Mouse (Mus musculus): ENCODE data around the gene Mllt3. TPM values are rescaled to one million over a fixed set of nuclear protein-coding genes. Genes with fewer than 3 reads are reported as not detected.

Gene Mllt3
- polyA plus RNA-seq, 1 experiment from 2014 or later: 59.0 TPM

GRCm38 (mm10) chr4:87834310-87834709 lies 198.9 kb downstream of the Mllt3 start:
- H3K9me3 ChIP-seq (ENCODE audit: control insufficient read depth, low read length): no peaks in the 10 kb centered on the region
- no peaks in the 10 kb centered on the region for H3K27me3 ChIP-seq (replicated peaks; ENCODE audit: control insufficient read depth, insufficient read depth, low read length)
- H3K36me3 ChIP-seq (ENCODE audit: control insufficient read depth, insufficient read depth, low read length): no peaks in the 10 kb centered on the region
- H3K4me2 ChIP-seq (ENCODE audit: low read length): no peak overlapping the region
- peaks cover 7% of the 10 kb centered on the region for H3K4me1 ChIP-seq (ENCODE audit: control insufficient read depth, insufficient read depth, low read depth, low read length)
- H3K9ac ChIP-seq (ENCODE audit: low read depth, low read length): no peak overlapping the region
- ATAC-seq: no peak; the same call in 1 of the 2 replicates
- 18% methylated on average over 2 of the region's 2 CpGs for WGBS
- H3K4me3 ChIP-seq (ENCODE audit: low read length): no peak overlapping the region
- H3K27ac ChIP-seq (ENCODE audit: low read depth, low read length): no peak overlapping the region

- H3K36me3 ChIP-seq (ENCODE audit: control insufficient read depth, insufficient read depth, low read length): no peaks in the 10 kb centered on the region
- WGBS: 87% methylated on average over 6 of the region's 6 CpGs
- no peak for ATAC-seq
- no peak overlapping the region for H3K27ac ChIP-seq (ENCODE audit: low read depth, low read length)
- H3K9me3 ChIP-seq (ENCODE audit: control insufficient read depth, low read length): no peaks in the 10 kb centered on the region
- H3K27me3 ChIP-seq (replicated peaks; ENCODE audit: control insufficient read depth, insufficient read depth, low read length): no peaks in the 10 kb centered on the region
- H3K9ac ChIP-seq (ENCODE audit: low read depth, low read length): no peak overlapping the region
- H3K4me3 ChIP-seq (ENCODE audit: low read length): no peak overlapping the region
- H3K4me2 ChIP-seq (ENCODE audit: low read length): no peak overlapping the region
- H3K4me1 ChIP-seq (ENCODE audit: control insufficient read depth, insufficient read depth, low read depth, low read length): peaks cover 7% of the 10 kb centered on the region
Measured at GRCm38 (mm10) chr4:87830794-87831306, 202.3 kb downstream of the Mllt3 start.

- Histone ChIP-seq H3K4me3 (ENCODE audit: low read length) (no peak overlapping the region), H3K9ac (ENCODE audit: low read depth, low read length) (no peak overlapping the region), H3K9me3 (ENCODE audit: control insufficient read depth, low read length) (no peaks in the 10 kb centered on the region), H3K27me3 (replicated peaks; ENCODE audit: control insufficient read depth, insufficient read depth, low read length) (no peaks in the 10 kb centered on the region), H3K27ac (ENCODE audit: low read depth, low read length) (no peak overlapping the region), H3K36me3 (ENCODE audit: control insufficient read depth, insufficient read depth, low read length) (no peaks in the 10 kb centered on the region), H3K4me1 (ENCODE audit: control insufficient read depth, insufficient read depth, low read depth, low read length) (peaks cover 4% of the 10 kb centered on the region; the same call in 1 of the 2 replicates), H3K4me2 (ENCODE audit: low read length) (no peak overlapping the region)
- no peak for ATAC-seq
- 87% methylated on average over 5 of the region's 5 CpGs for WGBS
Measured at GRCm38 (mm10) chr4:87829426-87830063, 203.6 kb downstream of the Mllt3 start.

GRCm38 (mm10) chr4:87826336-87826735 lies 206.8 kb downstream of the Mllt3 start:
- H3K9ac ChIP-seq (ENCODE audit: low read depth, low read length): no peak overlapping the region
- H3K27ac ChIP-seq (ENCODE audit: low read depth, low read length): no peak overlapping the region
- 83% methylated on average over 5 of the region's 5 CpGs for WGBS
- H3K27me3 ChIP-seq (replicated peaks; ENCODE audit: control insufficient read depth, insufficient read depth, low read length): no peaks in the 10 kb centered on the region
- H3K9me3 ChIP-seq (ENCODE audit: control insufficient read depth, low read length): no peaks in the 10 kb centered on the region
- H3K4me2 ChIP-seq (ENCODE audit: low read length): no peak overlapping the region
- no peak for ATAC-seq
- no peaks in the 10 kb centered on the region for H3K36me3 ChIP-seq (ENCODE audit: control insufficient read depth, insufficient read depth, low read length)
- H3K4me3 ChIP-seq (ENCODE audit: low read length): no peak overlapping the region
- H3K4me1 ChIP-seq (ENCODE audit: control insufficient read depth, insufficient read depth, low read depth, low read length): no peaks in the 10 kb centered on the region

- H3K27me3 ChIP-seq (replicated peaks; ENCODE audit: control insufficient read depth, insufficient read depth, low read length): no peaks in the 10 kb centered on the region
- 84% methylated on average over 3 of the region's 3 CpGs for WGBS
- H3K4me1 ChIP-seq (ENCODE audit: control insufficient read depth, insufficient read depth, low read depth, low read length): peaks cover 8% of the 10 kb centered on the region; the same call in 1 of the 2 replicates
- no peaks in the 10 kb centered on the region for H3K9me3 ChIP-seq (ENCODE audit: control insufficient read depth, low read length)
- ATAC-seq: no peak
- no peak overlapping the region for H3K4me3 ChIP-seq (ENCODE audit: low read length)
- no peak overlapping the region for H3K27ac ChIP-seq (ENCODE audit: low read depth, low read length)
- H3K36me3 ChIP-seq (ENCODE audit: control insufficient read depth, insufficient read depth, low read length): no peaks in the 10 kb centered on the region
- no peak overlapping the region for H3K9ac ChIP-seq (ENCODE audit: low read depth, low read length)
- H3K4me2 ChIP-seq (ENCODE audit: low read length): no peak overlapping the region
Measured at GRCm38 (mm10) chr4:87823623-87824022, 209.5 kb downstream of the Mllt3 start.

GRCm38 (mm10) chr4:87823191-87823590 lies 210.0 kb downstream of the Mllt3 start:
- H3K9me3 ChIP-seq (ENCODE audit: control insufficient read depth, low read length): no peaks in the 10 kb centered on the region
- no peak overlapping the region for H3K4me2 ChIP-seq (ENCODE audit: low read length)
- no peaks in the 10 kb centered on the region for H3K27me3 ChIP-seq (replicated peaks; ENCODE audit: control insufficient read depth, insufficient read depth, low read length)
- no peak overlapping the region for H3K27ac ChIP-seq (ENCODE audit: low read depth, low read length)
- no peaks in the 10 kb centered on the region for H3K36me3 ChIP-seq (ENCODE audit: control insufficient read depth, insufficient read depth, low read length)
- H3K4me3 ChIP-seq (ENCODE audit: low read length): no peak overlapping the region
- H3K4me1 ChIP-seq (ENCODE audit: control insufficient read depth, insufficient read depth, low read depth, low read length): peaks cover 8% of the 10 kb centered on the region; the same call in 1 of the 2 replicates
- 74% methylated on average over 6 of the region's 6 CpGs for WGBS
- H3K9ac ChIP-seq (ENCODE audit: low read depth, low read length): no peak overlapping the region
- no peak for ATAC-seq

GRCm38 (mm10) chr4:87820911-87821310 lies 212.3 kb downstream of the Mllt3 start:
- 88% methylated on average over 3 of the region's 3 CpGs for WGBS
- Histone ChIP-seq H3K9ac (ENCODE audit: low read depth, low read length) (no peak overlapping the region), H3K4me2 (ENCODE audit: low read length) (no peak overlapping the region), H3K9me3 (ENCODE audit: control insufficient read depth, low read length) (no peaks in the 10 kb centered on the region), H3K4me3 (ENCODE audit: low read length) (no peak overlapping the region), H3K27me3 (replicated peaks; ENCODE audit: control insufficient read depth, insufficient read depth, low read length) (no peaks in the 10 kb centered on the region), H3K27ac (ENCODE audit: low read depth, low read length) (no peak overlapping the region), H3K4me1 (ENCODE audit: control insufficient read depth, insufficient read depth, low read depth, low read length) (peaks cover 8% of the 10 kb centered on the region; the same call in 1 of the 2 replicates), H3K36me3 (ENCODE audit: control insufficient read depth, insufficient read depth, low read length) (no peaks in the 10 kb centered on the region)
- no peak for ATAC-seq

GRCm38 (mm10) chr4:87819182-87819581 lies 214.0 kb downstream of the Mllt3 start:
- no peaks in the 10 kb centered on the region for H3K36me3 ChIP-seq (ENCODE audit: control insufficient read depth, insufficient read depth, low read length)
- peak overlapping the region; percentile 29; the same call in 1 of the 2 replicates for H3K27ac ChIP-seq (ENCODE audit: low read depth, low read length)
- peaks cover 8% of the 10 kb centered on the region; the same call in 1 of the 2 replicates for H3K4me1 ChIP-seq (ENCODE audit: control insufficient read depth, insufficient read depth, low read depth, low read length)
- H3K9me3 ChIP-seq (ENCODE audit: control insufficient read depth, low read length): no peaks in the 10 kb centered on the region
- H3K4me2 ChIP-seq (ENCODE audit: low read length): no peak overlapping the region
- ATAC-seq: peak; percentile 68; the same call in 1 of the 2 replicates
- no peak overlapping the region for H3K9ac ChIP-seq (ENCODE audit: low read depth, low read length)
- no peak overlapping the region for H3K4me3 ChIP-seq (ENCODE audit: low read length)
- no peaks in the 10 kb centered on the region for H3K27me3 ChIP-seq (replicated peaks; ENCODE audit: control insufficient read depth, insufficient read depth, low read length)
- WGBS: 37% methylated on average over 9 of the region's 9 CpGs

- WGBS: 89% methylated on average over 1 of the region's 1 CpGs
- ATAC-seq: no peak
- Histone ChIP-seq H3K4me3 (ENCODE audit: low read length) (no peak overlapping the region), H3K27me3 (replicated peaks; ENCODE audit: control insufficient read depth, insufficient read depth, low read length) (no peaks in the 10 kb centered on the region), H3K4me2 (ENCODE audit: low read length) (no peak overlapping the region), H3K27ac (ENCODE audit: low read depth, low read length) (no peak overlapping the region), H3K9me3 (ENCODE audit: control insufficient read depth, low read length) (no peaks in the 10 kb centered on the region), H3K9ac (ENCODE audit: low read depth, low read length) (no peak overlapping the region), H3K36me3 (ENCODE audit: control insufficient read depth, insufficient read depth, low read length) (no peaks in the 10 kb centered on the region), H3K4me1 (ENCODE audit: control insufficient read depth, insufficient read depth, low read depth, low read length) (peaks cover 8% of the 10 kb centered on the region; the same call in 1 of the 2 replicates)
Measured at GRCm38 (mm10) chr4:87818276-87818675, 214.9 kb downstream of the Mllt3 start.
